Mouse (Mus musculus) cerebellum, postnatal 36 days (tissue): ENCODE results near the gene Capn5.
"Not testable (repeated sequence)": the region's sequence is repeated elsewhere in the genome, so short reads cannot be mapped to it uniquely, and the experiment has no call there.

Experiments
- DNase-seq, 2 experiments: peaks; one replicate each; pipeline ENCODE4 v3.0.0; 2021 to 2022; ENCODE audit warnings: mixed read lengths in 2 of 2

The Capn5 gene

GRCm38 (mm10) chr7:98177929-98178559 lies at the start of gene Capn5:
TSS of gene Capn5 (minus strand) at chr7:98178274.
- DNase-seq = peak; percentile 60 to 66

DNA sequence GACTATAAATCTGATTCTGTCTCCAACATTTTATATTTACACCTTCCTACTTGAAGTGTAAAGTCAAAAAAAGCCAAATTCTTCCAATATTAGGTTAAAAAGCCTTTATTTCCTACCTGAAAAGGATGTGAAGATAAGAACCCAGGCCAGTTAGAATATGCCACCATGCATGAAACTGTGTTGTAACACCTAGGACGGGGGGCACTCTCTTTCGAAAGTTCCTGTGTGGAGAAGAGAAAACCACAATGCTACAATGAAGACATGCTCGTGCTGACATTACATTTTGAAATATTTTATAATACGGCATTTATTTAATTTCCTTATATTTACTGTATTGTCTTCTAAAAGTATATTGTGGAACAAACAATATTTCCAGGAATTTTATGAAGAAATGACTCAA lies 45.7 kb upstream of the Capn5 start:
- DNase-seq = no peak

DNA sequence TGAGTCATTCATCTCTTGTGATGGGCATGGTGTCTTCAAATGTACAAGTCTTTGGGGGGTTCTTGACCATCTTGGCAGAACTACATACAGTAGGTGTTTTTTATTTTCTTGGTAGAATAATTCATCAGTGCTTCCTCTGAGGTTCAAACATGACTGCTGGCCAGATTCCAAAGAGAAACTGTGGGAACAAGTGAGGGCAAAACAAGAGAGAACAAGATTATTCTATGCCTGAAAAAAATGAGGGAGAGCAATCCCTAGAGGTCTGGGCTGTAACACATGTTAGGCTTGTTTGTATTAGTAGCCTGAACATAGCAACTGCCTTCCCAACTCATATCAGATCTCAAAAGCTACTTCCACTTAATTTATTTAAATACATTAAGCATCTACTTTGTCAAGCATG lies 38.6 kb upstream of the Capn5 start:
- DNase-seq = no peak

GRCm38 (mm10) chr7:98202946-98203345 lies 24.9 kb upstream of the Capn5 start:
- no peak for DNase-seq

GRCm38 (mm10) chr7:98201493-98202028 lies 23.5 kb upstream of the Capn5 start:
- no peak for DNase-seq

DNA sequence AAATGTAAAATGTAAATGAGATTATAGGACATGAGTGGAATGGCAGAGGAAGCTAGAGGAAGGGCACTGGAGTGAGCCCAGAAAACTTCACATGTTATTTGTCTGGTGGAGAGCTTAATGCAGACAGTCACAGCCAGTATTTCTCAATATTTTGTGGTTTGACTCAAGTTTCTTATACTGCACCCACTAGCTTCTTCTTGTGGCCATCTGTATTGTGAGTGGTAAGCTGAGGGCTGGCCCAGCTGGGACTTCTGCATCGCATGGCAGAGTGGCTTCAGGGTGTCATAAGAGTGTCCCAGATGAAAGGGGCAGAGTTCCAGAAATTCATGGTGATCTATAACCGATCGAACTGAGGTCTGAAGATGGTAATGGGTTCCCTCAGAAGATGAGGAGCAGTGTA lies 22.3 kb upstream of the Capn5 start:
- no peak for DNase-seq

DNA sequence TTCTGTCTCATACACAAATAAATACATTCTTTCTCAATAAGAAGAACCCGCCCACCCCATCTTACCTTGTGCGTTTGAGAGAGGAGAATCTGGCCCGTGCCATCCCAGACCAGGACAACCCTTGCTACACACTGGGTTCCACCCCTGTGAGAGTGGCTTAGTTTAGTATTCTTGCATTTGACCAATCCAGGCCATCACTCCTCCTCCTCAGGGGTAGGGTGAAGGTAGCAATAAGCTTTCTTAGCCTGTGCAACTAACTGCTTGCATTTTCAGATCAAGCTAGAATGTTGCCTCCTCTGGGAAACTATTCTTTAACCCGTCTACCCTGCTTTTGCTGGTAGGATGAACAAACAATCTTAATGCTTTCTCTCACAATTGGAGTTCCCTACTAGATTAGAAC lies 21.3 kb upstream of the Capn5 start, which contains the start of gene B3gnt6:
Gene B3gnt6, minus strand, starts transcription at position 101 of the 400 bp plus-strand sequence.
- no peak for DNase-seq

DNA sequence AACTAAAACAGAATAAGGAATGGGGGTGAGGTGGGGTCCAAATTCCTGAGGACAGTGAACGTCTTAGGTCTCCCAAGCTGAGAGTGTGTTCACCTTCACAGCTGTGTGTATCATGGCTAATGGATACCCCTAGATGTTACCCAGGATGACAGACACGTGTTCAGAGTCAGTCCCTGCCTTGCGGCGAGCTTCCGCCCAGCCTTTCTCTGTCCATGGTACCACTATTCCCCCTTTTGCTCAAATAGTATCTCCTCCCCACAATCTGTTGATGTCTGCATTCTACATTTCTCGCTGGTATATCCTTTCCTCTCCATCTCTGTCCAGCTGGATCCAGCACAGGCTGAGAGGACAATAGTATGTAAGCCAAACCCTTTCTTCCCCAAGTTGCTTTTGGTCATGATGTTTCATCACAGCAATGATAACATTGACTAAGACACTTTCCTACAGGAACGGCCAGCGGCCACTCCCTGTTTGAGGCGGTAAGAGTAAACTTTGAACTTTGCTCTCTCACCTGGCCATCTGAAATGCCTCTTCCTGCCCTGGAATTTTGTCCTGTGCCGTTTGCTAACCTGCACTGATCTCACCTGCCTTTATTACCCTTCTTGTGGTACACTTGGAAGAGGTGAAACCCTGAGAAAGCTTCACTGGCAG lies 17.2 kb upstream of the Capn5 start:
- DNase-seq = no peak

- DNase-seq = peak in 1 of 2 experiments; percentile 15
These were observed 16.1 kb upstream of the Capn5 start for GRCm38 (mm10) chr7:98194026-98194792.

DNA sequence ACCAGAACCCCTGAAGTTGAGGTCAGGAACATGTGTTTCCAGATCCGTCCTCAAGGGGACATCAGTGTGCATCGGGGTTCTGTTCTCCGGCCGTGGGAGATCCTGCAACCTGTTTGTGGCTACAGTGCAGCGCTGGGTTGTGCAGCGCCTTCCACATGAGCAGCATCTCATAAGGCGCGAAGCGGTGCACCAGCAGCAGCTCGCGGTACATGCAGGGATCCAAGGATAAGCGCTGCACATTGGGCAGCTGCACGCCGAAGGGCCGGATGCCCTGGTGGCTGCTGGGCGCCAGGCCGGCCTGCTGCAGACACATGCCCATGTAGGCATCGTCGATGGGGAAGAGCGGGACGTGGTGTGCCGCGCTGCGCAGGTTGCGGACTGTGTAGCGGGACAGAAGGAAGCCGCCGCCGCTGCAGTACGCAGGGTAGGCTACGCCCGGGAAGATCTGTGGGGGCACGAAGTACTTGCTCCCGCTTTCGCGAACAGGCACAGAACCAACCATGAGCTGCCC lies 15.5 kb upstream of the Capn5 start:
- peak; percentile 45 to 46 for DNase-seq

DNA sequence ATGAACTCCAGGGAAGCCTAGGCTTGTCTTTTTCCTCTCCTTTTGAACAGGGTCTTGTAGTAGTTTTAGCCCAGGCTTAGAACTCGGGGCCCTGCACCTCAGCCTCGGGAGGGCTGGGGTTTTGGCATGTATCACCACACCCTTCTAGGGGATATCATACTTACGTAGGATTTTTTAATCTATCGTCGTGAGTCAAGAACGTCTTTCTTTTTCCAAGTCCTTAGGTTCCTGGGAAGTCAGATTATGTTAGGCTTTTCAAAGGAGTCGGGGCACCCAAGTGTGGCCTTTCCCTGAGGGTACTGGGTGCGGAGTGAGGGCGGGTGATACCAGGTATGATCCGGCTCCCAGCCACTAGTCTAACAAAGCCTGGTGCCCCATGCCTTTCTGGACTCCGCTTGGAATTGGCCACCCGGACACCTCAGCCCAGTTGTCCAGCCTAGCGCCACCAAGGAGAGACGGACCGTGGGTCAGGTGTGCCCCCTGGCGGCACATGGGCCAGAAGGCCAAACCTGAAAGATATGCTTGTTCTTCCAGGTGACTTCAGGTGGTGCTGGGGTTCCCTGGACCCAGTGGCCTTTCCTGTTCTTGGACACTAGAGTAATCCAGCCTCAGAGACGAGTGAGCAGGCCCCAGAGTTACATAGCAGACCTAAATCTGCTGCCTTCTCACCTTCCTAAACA lies 13.6 kb upstream of the Capn5 start:
- DNase-seq = no peak

DNA sequence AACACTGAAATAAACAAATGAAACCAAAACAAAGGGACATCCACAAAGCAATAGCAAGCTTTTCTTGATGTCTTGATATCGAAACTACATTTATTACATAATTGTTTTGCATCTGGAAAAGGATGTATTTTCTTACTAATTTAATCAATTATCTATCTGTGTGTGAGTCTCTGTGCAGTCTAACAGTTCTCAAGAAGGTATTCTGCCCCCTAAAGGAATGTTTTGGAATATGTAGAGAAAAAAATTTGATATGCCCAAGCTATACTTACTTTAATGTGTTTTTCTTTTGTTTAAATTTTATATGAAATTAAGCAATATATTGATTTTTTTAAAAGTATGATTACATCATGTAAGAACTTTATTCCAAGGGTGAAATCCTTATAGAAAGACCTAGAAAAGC lies 12.5 kb upstream of the Capn5 start:
- DNase-seq = no peak

- no peak for DNase-seq
These were observed 11.7 kb upstream of the Capn5 start for GRCm38 (mm10) chr7:98189745-98190144.

- DNase-seq = no peak
These were observed 10.6 kb upstream of the Capn5 start for GRCm38 (mm10) chr7:98188680-98189079.

DNA sequence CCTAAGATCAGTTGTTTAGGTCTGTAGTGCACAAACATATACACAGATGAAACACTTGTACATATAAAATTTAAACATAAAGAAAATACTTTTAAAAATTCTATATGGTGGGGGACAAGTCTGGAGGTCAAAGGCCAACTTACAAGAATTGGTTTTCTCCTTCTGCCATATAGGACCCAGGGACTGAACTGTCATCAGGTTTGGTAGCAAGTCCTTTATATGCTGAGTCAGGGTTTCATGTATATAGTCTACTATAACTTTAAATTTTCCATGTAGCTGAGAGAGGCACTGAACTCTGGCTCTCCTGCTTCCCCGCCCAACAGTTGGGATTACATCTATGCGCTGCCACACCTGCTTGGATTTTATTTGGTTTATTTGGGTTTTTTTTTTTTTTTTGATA lies 10.2 kb upstream of the Capn5 start:
- DNase-seq = no peak

DNA sequence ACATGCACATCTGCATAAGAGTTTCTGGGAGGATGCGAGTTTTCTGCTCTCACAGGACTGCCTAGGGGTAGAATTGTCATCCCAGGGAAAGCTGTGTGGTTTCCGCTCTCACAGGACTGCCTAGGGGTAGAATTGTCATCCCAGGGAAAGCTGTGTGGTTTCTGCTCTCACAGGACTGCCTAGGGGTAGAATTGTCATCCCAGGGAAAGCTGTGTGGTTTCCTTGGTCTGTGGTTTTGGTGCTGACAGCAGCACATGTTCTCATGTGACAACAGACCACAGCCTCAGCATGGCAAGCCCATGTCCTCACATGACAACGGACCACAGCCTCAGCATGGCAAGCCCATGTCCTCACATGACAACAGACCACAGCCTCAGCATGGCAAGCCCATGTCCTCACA lies 9.3 kb upstream of the Capn5 start:
- DNase-seq = not testable (repeated sequence)

GRCm38 (mm10) chr7:98186637-98187036 lies 8.6 kb upstream of the Capn5 start:
- no peak for DNase-seq

- no peak for DNase-seq
These were observed 7.3 kb upstream of the Capn5 start for GRCm38 (mm10) chr7:98185326-98185725.

DNA sequence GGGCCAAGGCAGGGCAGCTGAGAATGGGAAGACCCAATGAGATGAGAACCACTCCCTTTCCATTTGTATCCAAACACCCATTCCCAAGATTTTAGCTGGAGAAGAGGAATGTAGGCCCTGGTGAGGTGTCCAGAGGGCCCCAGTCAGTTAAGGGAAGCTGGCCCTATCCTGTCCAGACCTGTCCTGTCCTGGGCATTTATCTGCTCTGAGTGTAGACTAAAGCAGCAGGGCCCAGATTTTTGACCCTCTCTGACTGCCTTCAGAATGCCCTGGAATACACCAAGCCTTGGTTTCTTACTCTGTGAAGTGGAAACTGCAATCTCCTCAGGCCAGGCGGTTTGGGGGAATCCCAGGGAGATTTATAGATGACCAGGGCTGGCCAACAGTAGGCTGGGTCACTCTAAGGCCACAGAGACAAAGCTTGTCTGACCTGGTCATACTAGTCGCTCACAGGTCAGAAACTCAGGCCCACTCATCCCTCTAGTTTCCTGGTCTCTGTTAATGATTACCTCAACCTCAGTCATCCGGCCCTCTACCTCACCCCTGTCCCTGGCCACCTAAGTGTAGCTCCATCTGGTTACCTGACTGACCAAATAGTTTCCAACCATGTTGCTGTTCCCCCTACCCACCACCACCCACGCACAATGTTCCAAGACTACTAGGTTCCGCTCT lies 622 bp upstream of the Capn5 start:
- no peak for DNase-seq

- no peak for DNase-seq
These were observed 527 bp downstream of the Capn5 start for GRCm38 (mm10) chr7:98177566-98177928.

GRCm38 (mm10) chr7:98177071-98177485 lies 996 bp downstream of the Capn5 start:
- DNase-seq = no peak
